Mouse (Mus musculus): ENCODE data around the gene Inhba.

- TF ChIP-seq POLR2A (IDR thresholded peaks at IDR 0.05; ENCODE audit: control insufficient read depth, extremely low read depth, insufficient read depth, low read length, poor library complexity), result no peak
- no peak for TF ChIP-seq CTCF (IDR thresholded peaks at IDR 0.05; ENCODE audit: borderline replicate concordance, control insufficient read depth, extremely low read depth, insufficient read depth, low read length, poor library complexity)
Measured at GRCm38 (mm10) chr13:15976584-15976983, 35.1 kb upstream of the Inhba start.

All from thymus, adult 2 months (tissue).